Mouse (Mus musculus): ENCODE results near the gene Tbx15. TPM values are rescaled to one million over a fixed set of nuclear protein-coding genes. Genes with fewer than 3 reads are reported as not detected.

The Tbx15 gene
- polyA plus RNA-seq, 2 experiments = 0.06 TPM; not detected in 1

DNA sequence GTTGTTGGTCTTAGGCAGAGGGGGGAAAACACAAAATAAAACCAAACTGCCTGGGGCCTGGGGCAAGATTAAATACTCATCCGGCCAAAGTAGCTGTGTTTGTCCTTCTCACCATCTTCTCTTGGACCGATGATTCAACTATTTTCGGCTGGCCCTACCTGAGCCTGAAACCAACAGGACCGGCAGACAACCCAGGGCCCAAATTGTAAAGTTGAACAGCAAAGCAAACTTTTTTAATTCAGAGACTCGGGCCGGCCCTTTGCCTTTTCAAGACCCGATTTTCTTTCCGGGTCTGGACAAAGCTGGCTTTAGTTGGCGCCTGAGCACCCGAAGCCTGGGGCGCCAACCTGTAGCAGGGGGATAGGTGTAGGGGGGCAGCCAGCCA lies 16.2 kb downstream of the Tbx15 start:
- Histone ChIP-seq H3K27me3 (ENCODE audit: control insufficient read depth, insufficient read depth, low read length) (peaks cover 95% of the 10 kb centered on the region), H3K36me3 (replicated peaks; ENCODE audit: control insufficient read depth, insufficient read depth, low read depth) (no peaks in the 10 kb centered on the region), H3K9me3 (ENCODE audit: control insufficient read depth, low read length) (no peaks in the 10 kb centered on the region), H3K4me1 (replicated peaks; ENCODE audit: control insufficient read depth in 2 of 2, insufficient read depth in 2 of 2, low read length in 1 of 2) (no peaks in the 10 kb centered on the region), H3K27ac (no peak overlapping the region), H3K4me2 (ENCODE audit: low read depth) (no peak overlapping the region), H3K9ac (replicated peaks) (no peak overlapping the region), H3K4me3 (ENCODE audit: insufficient read depth in 1 of 2, low read depth in 2 of 2, low read length in 2 of 2) (no peak overlapping the region)
- 6% methylated on average over 11 of the region's 11 CpGs for WGBS (ENCODE audit: insufficient replicate concordance)
- DNase-seq (ENCODE audit: low read depth in 3 of 3, low spot score in 3 of 3) (no peak), ATAC-seq (ENCODE audit: insufficient read depth) (no peak)
- no peak for TF ChIP-seq EP300 (IDR thresholded peaks at IDR 0.05; ENCODE audit: low read depth)
- no peak for TF ChIP-seq CTCF (IDR thresholded peaks at IDR 0.05; ENCODE audit: low read depth)

DNA sequence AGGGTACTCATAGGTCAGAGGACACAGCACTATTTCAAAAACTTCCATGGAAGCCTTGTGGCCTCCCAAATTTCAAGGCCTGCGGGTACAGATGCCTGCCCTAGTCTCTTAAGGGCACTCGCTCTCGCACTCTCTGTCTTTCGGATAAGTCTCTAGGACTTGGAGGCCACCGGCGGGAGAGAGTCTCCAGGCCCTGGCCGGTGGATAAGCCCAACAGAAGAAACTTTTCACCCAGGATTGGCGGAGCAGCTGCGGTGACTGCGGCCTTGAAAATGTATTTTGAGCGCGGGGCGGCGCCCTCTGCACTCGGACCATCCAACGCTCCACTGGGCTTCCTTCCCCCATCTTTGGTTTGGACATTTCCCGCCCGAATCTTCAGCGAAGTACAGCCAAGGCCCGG lies 16.6 kb downstream of the Tbx15 start:
- Histone ChIP-seq H3K9ac (replicated peaks) (no peak overlapping the region), H3K4me2 (ENCODE audit: low read depth) (no peak overlapping the region), H3K9me3 (ENCODE audit: control insufficient read depth, low read length) (no peaks in the 10 kb centered on the region), H3K36me3 (replicated peaks; ENCODE audit: control insufficient read depth, insufficient read depth, low read depth) (no peaks in the 10 kb centered on the region), H3K27me3 (ENCODE audit: control insufficient read depth, insufficient read depth, low read length) (peaks cover 95% of the 10 kb centered on the region), H3K4me1 (replicated peaks; ENCODE audit: control insufficient read depth in 2 of 2, insufficient read depth in 2 of 2, low read length in 1 of 2) (no peaks in the 10 kb centered on the region), H3K4me3 (ENCODE audit: insufficient read depth in 1 of 2, low read depth in 2 of 2, low read length in 2 of 2) (no peak overlapping the region), H3K27ac (no peak overlapping the region)
- DNase-seq (ENCODE audit: low read depth in 3 of 3, low spot score in 3 of 3) (no peak), ATAC-seq (ENCODE audit: insufficient read depth) (no peak)
- TF ChIP-seq EP300 (IDR thresholded peaks at IDR 0.05; ENCODE audit: low read depth) (no peak), CTCF (IDR thresholded peaks at IDR 0.05; ENCODE audit: low read depth) (no peak)
- WGBS (ENCODE audit: insufficient replicate concordance) = 4% methylated on average over 20 of the region's 20 CpGs

DNA sequence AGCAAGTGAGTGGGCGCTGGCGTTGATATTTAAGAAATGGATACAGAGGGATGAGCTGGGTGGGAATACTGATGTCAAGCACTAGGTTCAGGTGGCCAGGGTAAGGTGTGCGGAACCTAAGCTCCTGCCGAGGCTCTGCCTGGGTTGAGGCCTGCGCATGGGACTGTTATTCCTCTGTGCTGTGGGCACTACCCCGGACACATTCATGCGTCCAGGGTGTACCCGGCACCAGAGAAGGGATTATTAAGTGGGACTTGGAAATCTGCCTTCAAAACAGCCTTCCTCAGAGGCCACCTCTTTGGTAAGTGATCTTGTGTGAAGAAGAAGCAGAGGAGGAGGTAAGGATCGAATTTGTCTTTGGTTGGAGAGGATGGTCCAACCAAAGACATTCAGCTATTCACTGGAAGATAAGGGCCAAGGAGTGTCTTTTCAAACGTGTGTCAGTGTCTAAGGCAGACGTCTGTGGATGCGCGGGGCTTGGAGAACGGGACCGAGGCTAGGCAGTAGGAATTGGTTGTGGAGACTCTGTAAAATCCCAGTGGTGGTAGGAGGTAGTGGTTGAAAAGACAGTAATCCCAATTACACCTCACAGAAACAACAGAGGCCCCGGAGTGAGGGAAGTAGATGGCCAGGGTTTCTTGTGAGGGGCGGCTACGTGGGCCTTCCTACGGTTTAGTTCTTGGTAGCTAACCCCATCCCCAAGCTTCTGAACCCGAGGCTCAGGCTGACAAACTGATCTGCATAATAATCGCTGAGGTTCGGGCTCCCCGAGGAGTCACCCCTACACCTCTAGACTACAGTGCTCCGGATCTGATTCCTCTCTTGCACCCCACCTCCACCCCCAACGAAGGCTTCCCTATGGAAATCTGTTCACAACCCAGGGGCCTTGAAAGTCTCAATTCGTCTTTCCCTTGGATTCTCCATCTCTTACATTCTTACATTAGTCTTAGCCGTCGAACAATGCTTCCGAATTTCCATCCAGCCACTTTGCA lies 17.7 kb downstream of the Tbx15 start:
- DNase-seq (ENCODE audit: low read depth in 3 of 3, low spot score in 3 of 3) = no peak
- Histone ChIP-seq H3K4me2 (ENCODE audit: low read depth) (no peak overlapping the region), H3K36me3 (replicated peaks; ENCODE audit: control insufficient read depth, insufficient read depth, low read depth) (no peaks in the 10 kb centered on the region)

DNA sequence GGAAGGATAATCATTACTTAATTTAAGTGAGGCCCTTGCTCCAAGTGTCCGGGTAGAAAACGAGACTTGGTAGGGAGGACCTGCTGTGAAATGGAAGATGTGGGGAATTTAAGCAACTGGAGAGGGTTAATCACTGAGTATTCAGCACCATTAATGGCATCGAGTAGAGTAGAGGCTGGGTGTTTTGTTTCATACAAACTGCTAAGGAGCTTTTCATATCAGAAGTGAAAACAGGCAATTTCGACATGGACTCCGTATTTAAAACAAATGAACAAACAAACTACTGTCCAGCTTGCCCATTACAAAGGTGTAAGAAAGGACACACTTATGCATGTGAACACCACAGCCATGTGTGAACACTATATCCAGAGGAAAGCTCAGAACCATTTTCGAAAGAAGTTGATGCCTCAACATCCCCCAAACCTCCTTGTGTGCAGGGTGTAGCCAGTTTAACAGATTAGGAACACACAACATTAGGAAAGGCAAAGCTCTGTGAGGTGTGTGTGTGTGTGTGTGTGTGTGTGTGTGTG lies 19.6 kb downstream of the Tbx15 start:
- peaks cover 85% of the 10 kb centered on the region for H3K27me3 ChIP-seq (ENCODE audit: control insufficient read depth, insufficient read depth, low read length)
- DNase-seq (ENCODE audit: low read depth in 3 of 3, low spot score in 3 of 3) (no peak), ATAC-seq (ENCODE audit: insufficient read depth) (no peak)
- no peak overlapping the region for H3K9ac ChIP-seq (replicated peaks)
- H3K36me3 ChIP-seq (replicated peaks; ENCODE audit: control insufficient read depth, insufficient read depth, low read depth) = no peaks in the 10 kb centered on the region
- TF ChIP-seq CTCF (IDR thresholded peaks at IDR 0.05; ENCODE audit: low read depth) = no peak
- TF ChIP-seq EP300 (IDR thresholded peaks at IDR 0.05; ENCODE audit: low read depth) = no peak
- no peaks in the 10 kb centered on the region for H3K9me3 ChIP-seq (ENCODE audit: control insufficient read depth, low read length)
- H3K4me1 ChIP-seq (replicated peaks; ENCODE audit: control insufficient read depth in 2 of 2, insufficient read depth in 2 of 2, low read length in 1 of 2) = no peaks in the 10 kb centered on the region
- no peak overlapping the region for H3K27ac ChIP-seq
- WGBS (ENCODE audit: insufficient replicate concordance) = 8% methylated on average over 6 of the region's 6 CpGs
- H3K4me3 ChIP-seq (ENCODE audit: insufficient read depth in 1 of 2, low read depth in 2 of 2, low read length in 2 of 2) = no peak overlapping the region
- H3K4me2 ChIP-seq (ENCODE audit: low read depth) = no peak overlapping the region

More for the DNA sequence above, 17.7 kb downstream of the Tbx15 start:
- ATAC-seq (ENCODE audit: insufficient read depth) = no peak
- Histone ChIP-seq H3K9me3 (ENCODE audit: control insufficient read depth, low read length) (no peaks in the 10 kb centered on the region), H3K27ac (no peak overlapping the region), H3K9ac (replicated peaks) (no peak overlapping the region), H3K4me1 (replicated peaks; ENCODE audit: control insufficient read depth in 2 of 2, insufficient read depth in 2 of 2, low read length in 1 of 2) (no peaks in the 10 kb centered on the region), H3K27me3 (ENCODE audit: control insufficient read depth, insufficient read depth, low read length) (peaks cover 95% of the 10 kb centered on the region), H3K4me3 (ENCODE audit: insufficient read depth in 1 of 2, low read depth in 2 of 2, low read length in 2 of 2) (no peak overlapping the region)
- TF ChIP-seq EP300 (IDR thresholded peaks at IDR 0.05; ENCODE audit: low read depth) = no peak
- TF ChIP-seq CTCF (IDR thresholded peaks at IDR 0.05; ENCODE audit: low read depth) = no peak
- 4% methylated on average over 29 of the region's 29 CpGs for WGBS (ENCODE audit: insufficient replicate concordance)

DNA sequence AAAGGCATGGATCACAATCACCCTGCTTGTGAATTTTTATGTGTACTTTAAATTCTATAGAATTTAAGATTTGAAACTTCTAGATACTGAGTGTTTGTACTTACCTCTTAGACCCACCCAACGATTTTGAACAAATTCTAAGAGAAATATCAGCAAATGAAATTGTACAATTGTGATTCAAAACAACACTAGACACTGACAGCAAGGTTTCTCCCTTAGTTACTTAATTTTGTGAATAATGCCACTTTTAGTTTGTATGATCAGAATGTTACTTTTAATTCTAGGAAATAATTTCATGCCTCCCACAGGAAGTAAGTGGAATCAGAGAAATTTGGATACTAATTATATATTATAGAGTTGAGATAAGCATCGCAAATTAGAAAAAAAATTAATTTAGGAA lies 20.2 kb downstream of the Tbx15 start:
- 13% methylated on average over 2 of the region's 2 CpGs for WGBS (ENCODE audit: insufficient replicate concordance)
- DNase-seq (ENCODE audit: low read depth in 3 of 3, low spot score in 3 of 3) (no peak), ATAC-seq (ENCODE audit: insufficient read depth) (no peak)
- Histone ChIP-seq H3K9me3 (ENCODE audit: control insufficient read depth, low read length) (no peaks in the 10 kb centered on the region), H3K27me3 (ENCODE audit: control insufficient read depth, insufficient read depth, low read length) (peaks cover 79% of the 10 kb centered on the region), H3K36me3 (replicated peaks; ENCODE audit: control insufficient read depth, insufficient read depth, low read depth) (no peaks in the 10 kb centered on the region), H3K4me2 (ENCODE audit: low read depth) (no peak overlapping the region), H3K4me3 (ENCODE audit: insufficient read depth in 1 of 2, low read depth in 2 of 2, low read length in 2 of 2) (no peak overlapping the region), H3K27ac (no peak overlapping the region), H3K4me1 (replicated peaks; ENCODE audit: control insufficient read depth in 2 of 2, insufficient read depth in 2 of 2, low read length in 1 of 2) (no peaks in the 10 kb centered on the region), H3K9ac (replicated peaks) (no peak overlapping the region)
- TF ChIP-seq CTCF (IDR thresholded peaks at IDR 0.05; ENCODE audit: low read depth) = no peak
